Comparison of ENCODE assay signal across 9 mouse cellular contexts in genomic region chr6:88486893-88487292, GRCm38 (mm10). TPM values are rescaled to one million over a fixed set of nuclear protein-coding genes. Genes with fewer than 3 reads are reported as not detected.
DNase-seq lines count a peak whose midpoint lies in the region; ATAC-seq lines count a peak whose summit lies in the region.
"Had no signal": no experiment of that assay in that cellular context is flagged by ENCODE, and none has a peak within 500 bp of the region (broad histone marks: within the 10 kb centered on the region; RNA-seq: fewer than 3 reads in every experiment).

No protein-coding gene starts in this region.

- no peaks in the 10 kb centered on the region for H3K9me3 ChIP-seq in forebrain, embryonic 13.5 days (replicated peaks)
- no peaks in the 10 kb centered on the region for H3K9me3 ChIP-seq in forebrain, embryonic 12.5 days
- H3K9me3 ChIP-seq in midbrain, embryonic 15.5 days, result no peaks in the 10 kb centered on the region
- H3K9me3 ChIP-seq in stomach, embryonic 16.5 days (replicated peaks; ENCODE audit: control insufficient read depth, low read length), result no peaks in the 10 kb centered on the region
- H3K9me3 ChIP-seq: heart, embryonic 13.5 days had no signal

- no peak overlapping the region for H3K27ac ChIP-seq in forebrain, embryonic 13.5 days
- H3K27ac ChIP-seq in forebrain, embryonic 12.5 days, result no peak overlapping the region
- H3K27ac ChIP-seq in midbrain, embryonic 15.5 days, result no peak overlapping the region
- H3K27ac ChIP-seq in stomach, embryonic 16.5 days (ENCODE audit: low read length), result no peak overlapping the region
- H3K27ac ChIP-seq: heart, embryonic 13.5 days had no signal

- 87% methylated on average over 8 of the region's 8 CpGs for WGBS in forebrain, embryonic 13.5 days
- 95% methylated on average over 8 of the region's 8 CpGs for WGBS in forebrain, embryonic 12.5 days
- 83% methylated on average over 8 of the region's 8 CpGs for WGBS in midbrain, embryonic 15.5 days
- 84% methylated on average over 8 of the region's 8 CpGs for WGBS in stomach, embryonic 16.5 days

- no peaks in the 10 kb centered on the region for H3K27me3 ChIP-seq in forebrain, embryonic 13.5 days
- no peaks in the 10 kb centered on the region for H3K27me3 ChIP-seq in forebrain, embryonic 12.5 days
- no peaks in the 10 kb centered on the region for H3K27me3 ChIP-seq in midbrain, embryonic 15.5 days (replicated peaks)
- H3K27me3 ChIP-seq in stomach, embryonic 16.5 days (ENCODE audit: control insufficient read depth, insufficient read depth, low read length), result no peaks in the 10 kb centered on the region
- H3K27me3 ChIP-seq: heart, embryonic 13.5 days had no signal

- peak; percentile 28; the same call in 1 of the 2 replicates for ATAC-seq in forebrain, embryonic 13.5 days
- no peak for ATAC-seq in forebrain, embryonic 12.5 days (ENCODE audit: low FRiP score)
- ATAC-seq in midbrain, embryonic 15.5 days (replicated peaks), result peak; percentile 66
- peak; percentile 39; the same call in 1 of the 2 replicates for ATAC-seq in stomach, embryonic 16.5 days (ENCODE audit: insufficient read depth, low FRiP score)

- peak; percentile 47 for DNase-seq in CD4-positive helper T cell, adult 2 months (ENCODE audit: low read depth, low spot score)
- DNase-seq in cerebellum, adult 9-11 months, result peak; percentile 76
- DNase-seq in heart, postnatal 14 days, result peak; percentile 51 to 57
- peak; percentile 62 to 63 for DNase-seq in left cerebral cortex, adult 18-20 months (ENCODE audit: low spot score in 2 of 2)

- peaks cover 15% of the 10 kb centered on the region for H3K4me1 ChIP-seq in forebrain, embryonic 13.5 days
- no peaks in the 10 kb centered on the region for H3K4me1 ChIP-seq in forebrain, embryonic 12.5 days
- H3K4me1 ChIP-seq in midbrain, embryonic 15.5 days, result no peaks in the 10 kb centered on the region
- 0 out of 2 replicates have a peak, but pooled peaks cover 3% of the 10 kb centered on the region for H3K4me1 ChIP-seq in stomach, embryonic 16.5 days (ENCODE audit: control insufficient read depth, insufficient read depth, low read length)

- peaks cover 75% of the 10 kb centered on the region for H3K36me3 ChIP-seq in forebrain, embryonic 13.5 days (ENCODE audit: poor library complexity, severe bottlenecking)
- H3K36me3 ChIP-seq in forebrain, embryonic 12.5 days (replicated peaks), result peaks cover 80% of the 10 kb centered on the region
- H3K36me3 ChIP-seq in midbrain, embryonic 15.5 days (replicated peaks), result peaks cover 32% of the 10 kb centered on the region
- peaks cover 29% of the 10 kb centered on the region for H3K36me3 ChIP-seq in stomach, embryonic 16.5 days (ENCODE audit: control insufficient read depth, insufficient read depth, low read length)

- intact Hi-C loops in heart, postnatal 14 days (cut with DNase I), result loop anchor here (5.0 to 10.0 kb wide), 2 partner anchors 295 to 362 kb away; partner anchors contain the start of gene Gata2

- H3K4me3 ChIP-seq in forebrain, embryonic 13.5 days, result no peak overlapping the region
- H3K4me3 ChIP-seq in forebrain, embryonic 12.5 days (replicated peaks), result no peak overlapping the region
- no peak overlapping the region for H3K4me3 ChIP-seq in midbrain, embryonic 15.5 days
- no peak overlapping the region for H3K4me3 ChIP-seq in stomach, embryonic 16.5 days (replicated peaks; ENCODE audit: low read length)
- H3K4me3 ChIP-seq: heart, embryonic 13.5 days had no signal

- H3K4me2 ChIP-seq in forebrain, embryonic 13.5 days, result no peak overlapping the region
- no peak overlapping the region for H3K4me2 ChIP-seq in forebrain, embryonic 12.5 days
- H3K4me2 ChIP-seq in midbrain, embryonic 15.5 days, result no peak overlapping the region
- no peak overlapping the region for H3K4me2 ChIP-seq in stomach, embryonic 16.5 days (ENCODE audit: low read depth, low read length)
- H3K4me2 ChIP-seq: heart, embryonic 13.5 days had no signal

- H3K9ac ChIP-seq in forebrain, embryonic 13.5 days, result no peak overlapping the region
- no peak overlapping the region for H3K9ac ChIP-seq in forebrain, embryonic 12.5 days
- H3K9ac ChIP-seq in midbrain, embryonic 15.5 days, result no peak overlapping the region
- H3K9ac ChIP-seq in stomach, embryonic 16.5 days (ENCODE audit: low read length), result no peak overlapping the region
- H3K9ac ChIP-seq: heart, embryonic 13.5 days had no signal

RNA-seq across cellular contexts. Expression of gene Ruvbl1, which starts 21.7 kb away (rescaled TPM):
- polyA plus RNA-seq in forebrain, embryonic 13.5 days (2015; fragmentation: Nextera tagmentation; extraction: Ambion mirVana), result 140 and 144 TPM in 2 replicates
- 138 TPM in 2 replicates for polyA plus RNA-seq in forebrain, embryonic 12.5 days (2016; fragmentation: Nextera tagmentation; extraction: Ambion mirVana)
- total RNA-seq in heart, postnatal 14 days (2021), result 10 to 100 TPM; 18.7 to 18.9 TPM
- total RNA-seq in left cerebral cortex, adult 18-20 months (2021), result 10 to 100 TPM; 42.1 to 44.0 TPM
- polyA plus RNA-seq in midbrain, embryonic 15.5 days (2015; fragmentation: Nextera tagmentation; extraction: Ambion mirVana), result 95.6 and 101 TPM in 2 replicates
- polyA plus RNA-seq in stomach, embryonic 16.5 days (2015; fragmentation: Nextera tagmentation; extraction: Ambion mirVana), result 97.9 and 106 TPM in 2 replicates

RNA-seq across cellular contexts. Expression of gene Sec61a1, which starts 31.8 kb away (rescaled TPM):
- 153 and 170 TPM in 2 replicates for polyA plus RNA-seq in forebrain, embryonic 13.5 days (2015; fragmentation: Nextera tagmentation; extraction: Ambion mirVana)
- 185 and 192 TPM in 2 replicates for polyA plus RNA-seq in forebrain, embryonic 12.5 days (2016; fragmentation: Nextera tagmentation; extraction: Ambion mirVana)
- total RNA-seq in heart, postnatal 14 days (2021), result 10 to 100 TPM; 62.0 to 64.2 TPM
- total RNA-seq in left cerebral cortex, adult 18-20 months (2021), result 10 to 100 TPM; 71.6 to 79.5 TPM
- 169 and 170 TPM in 2 replicates for polyA plus RNA-seq in midbrain, embryonic 15.5 days (2015; fragmentation: Nextera tagmentation; extraction: Ambion mirVana)
- 283 and 303 TPM in 2 replicates for polyA plus RNA-seq in stomach, embryonic 16.5 days (2015; fragmentation: Nextera tagmentation; extraction: Ambion mirVana)

RNA-seq across cellular contexts. Expression of gene Eefsec, which starts 40.6 kb away (rescaled TPM):
- 31.1 and 36.1 TPM in 2 replicates for polyA plus RNA-seq in forebrain, embryonic 13.5 days (2015; fragmentation: Nextera tagmentation; extraction: Ambion mirVana)
- polyA plus RNA-seq in forebrain, embryonic 12.5 days (2016; fragmentation: Nextera tagmentation; extraction: Ambion mirVana), result 33.7 and 34.7 TPM in 2 replicates
- total RNA-seq in heart, postnatal 14 days (2021), result 1 to 10 TPM; 9.0 to 9.5 TPM
- total RNA-seq in left cerebral cortex, adult 18-20 months (2021), result 10 to 100 TPM; 21.5 to 22.9 TPM
- 28.0 and 31.3 TPM in 2 replicates for polyA plus RNA-seq in midbrain, embryonic 15.5 days (2015; fragmentation: Nextera tagmentation; extraction: Ambion mirVana)
- polyA plus RNA-seq in stomach, embryonic 16.5 days (2015; fragmentation: Nextera tagmentation; extraction: Ambion mirVana), result 29.7 and 37.5 TPM in 2 replicates
